Mouse (Mus musculus) ES-E14 (cell line): ENCODE measurements at regions not wholly inside any gene's neighbourhood (a gene's known extent, or its start where the extent isn't known, plus 50 kb on each side); places are given as distances from the start of the nearest gene placed in this dataset.

Experiments
- DNase-seq: peaks from one replicate; pipeline ENCODE4 v3.0.0-alpha.2; 2013; ENCODE audit warnings: low read depth, low spot score
- H3K27ac ChIP-seq: 2 replicates; pipeline ENCODE4 v1.5.1; 2012; ENCODE audit warnings: low read depth, mild to moderate bottlenecking, low read length, moderate library complexity, mixed read lengths; ENCODE audit not compliant: poor library complexity, insufficient read depth, severe bottlenecking
- H3K36me3 ChIP-seq: 2 replicates; pipeline ENCODE4 v1.6.1; 2012; ENCODE audit warnings: mild to moderate bottlenecking, low read length, moderate library complexity, mixed read lengths; ENCODE audit not compliant: control insufficient read depth, poor library complexity, insufficient read depth, severe bottlenecking
- H3K4me1 ChIP-seq, 2 experiments: fragments of 150-350 bp in 1 of 2; sonication (generic) in 1 of 2; 2 replicates each; pipeline ENCODE4 v1.6.1; 2012; ENCODE audit warnings: low read length in 2 of 2, mild to moderate bottlenecking in 1 of 2, mixed read lengths in 1 of 2; ENCODE audit not compliant: control insufficient read depth in 2 of 2, insufficient read depth in 2 of 2, poor library complexity in 1 of 2
- H3K4me3 ChIP-seq, 2 experiments: fragments of 150-350 bp in 1 of 2; sonication (generic) in 1 of 2; 2 replicates each; pipeline ENCODE4 v1.5.1; 2012; ENCODE audit warnings: low read length in 2 of 2, low read depth in 1 of 2, mild to moderate bottlenecking in 1 of 2, mixed read lengths in 1 of 2; ENCODE audit not compliant: insufficient read depth in 1 of 2, poor library complexity in 1 of 2, severe bottlenecking in 1 of 2
- H3K9ac ChIP-seq: 2 replicates; pipeline ENCODE4 v1.6.1; 2012; ENCODE audit warnings: low read depth, mild to moderate bottlenecking, low read length, mixed read lengths; ENCODE audit not compliant: poor library complexity, insufficient read depth, severe bottlenecking
- H3K9me3 ChIP-seq: fragments of 150-350 bp; sonication (generic); 2 replicates; pipeline ENCODE4 v1.6.1; 2012; ENCODE audit warnings: low read depth, mild to moderate bottlenecking, low read length; ENCODE audit not compliant: control insufficient read depth, insufficient read depth
- CHD2 ChIP-seq: IDR thresholded peaks from 2 replicates; pipeline ENCODE4 v1.6.1; 2014; ENCODE audit warnings: mild to moderate bottlenecking, low read depth, low read length, inconsistent platforms
- HCFC1 ChIP-seq: IDR thresholded peaks from 2 replicates; pipeline ENCODE4 v1.6.1; 2012; ENCODE audit warnings: low read length, inconsistent platforms, borderline replicate concordance; ENCODE audit not compliant: insufficient read depth
- MAFK ChIP-seq: IDR thresholded peaks from 2 replicates; pipeline ENCODE4 v1.6.1; 2014; ENCODE audit warnings: mild to moderate bottlenecking, low read depth, low read length, inconsistent platforms; ENCODE audit not compliant: insufficient read depth
- ZC3H11A ChIP-seq: IDR thresholded peaks from 2 replicates; pipeline ENCODE4 v1.6.1; 2012; ENCODE audit warnings: low read depth, mild to moderate bottlenecking, inconsistent platforms, low read length, borderline replicate concordance
- ZNF384 ChIP-seq: IDR thresholded peaks from 2 replicates; pipeline ENCODE4 v1.6.1; 2012; ENCODE audit warnings: low read depth, low read length, inconsistent platforms
- in situ Hi-C, 2 experiments: fragments of 600-800 bp; cut with MboI; formaldehyde crosslinking; loops; one replicate each; pipeline ENCODE4 v1.15.1; 2025; ENCODE audit warnings: low sequenced_read_pairs in 2 of 2, inconsistent platforms in 1 of 2; ENCODE audit not compliant: unreplicated experiment in 2 of 2

DNA sequence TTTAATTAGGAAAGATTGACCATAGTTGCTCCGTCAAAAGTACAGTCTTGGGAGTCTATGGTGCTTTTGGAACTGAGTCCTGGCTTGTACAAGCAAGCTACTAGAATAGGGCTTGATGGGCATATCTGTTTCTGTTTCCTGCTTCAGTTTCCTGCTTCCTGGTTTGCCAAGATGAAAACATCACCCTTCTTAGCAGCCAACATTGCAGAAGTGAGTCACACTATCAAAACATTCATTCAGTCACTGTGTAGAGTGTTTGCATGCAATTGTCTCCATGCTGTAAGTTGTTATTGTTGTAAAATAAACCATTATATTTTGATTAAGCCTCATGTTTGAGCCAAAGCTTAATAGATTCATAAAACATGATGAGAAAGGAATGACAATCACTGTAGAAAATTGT, 149.3 kb upstream of the Neil3 start:
- Histone ChIP-seq H3K36me3 (no peaks in the 10 kb centered on the region), H3K9ac (no peak overlapping the region), H3K4me3 (no peak overlapping the region), H3K27ac (no peak overlapping the region), H3K4me1 (no peaks in the 10 kb centered on the region), H3K9me3 (no peaks in the 10 kb centered on the region)
- no peak for TF ChIP-seq CHD2
- DNase-seq: no peak
- in situ Hi-C loops: no loop called here

DNA sequence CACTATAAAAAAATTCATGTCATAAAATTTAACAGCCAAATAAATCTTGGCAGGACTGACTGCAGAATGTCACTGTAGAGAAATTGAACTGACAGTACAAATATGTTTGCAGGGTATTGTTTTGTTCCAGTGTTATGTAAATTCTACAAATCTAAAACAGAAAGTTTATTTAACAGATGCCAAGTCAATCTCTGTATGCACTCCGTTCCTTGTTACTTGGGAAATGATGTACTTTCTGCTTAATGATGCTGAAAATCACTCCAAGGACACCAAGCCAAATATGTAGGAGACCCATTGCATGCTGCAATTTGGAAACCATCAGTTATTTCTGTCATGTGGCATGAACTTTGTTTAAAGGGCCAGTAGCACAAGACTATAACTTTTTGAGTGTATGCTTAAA, 182.3 kb upstream of the Neil3 start:
- no peak for TF ChIP-seq MAFK
- no peak for TF ChIP-seq CHD2
- TF ChIP-seq HCFC1: no peak
- no peak for TF ChIP-seq ZNF384
- TF ChIP-seq ZC3H11A: no peak
- H3K4me3 ChIP-seq: no peak overlapping the region
- H3K9me3 ChIP-seq: no peaks in the 10 kb centered on the region
- no peaks in the 10 kb centered on the region for H3K4me1 ChIP-seq
- H3K27ac ChIP-seq: no peak overlapping the region
- no peak overlapping the region for H3K9ac ChIP-seq
- in situ Hi-C loops: no loop called here
- DNase-seq: no peak
- H3K36me3 ChIP-seq: no peaks in the 10 kb centered on the region

DNA sequence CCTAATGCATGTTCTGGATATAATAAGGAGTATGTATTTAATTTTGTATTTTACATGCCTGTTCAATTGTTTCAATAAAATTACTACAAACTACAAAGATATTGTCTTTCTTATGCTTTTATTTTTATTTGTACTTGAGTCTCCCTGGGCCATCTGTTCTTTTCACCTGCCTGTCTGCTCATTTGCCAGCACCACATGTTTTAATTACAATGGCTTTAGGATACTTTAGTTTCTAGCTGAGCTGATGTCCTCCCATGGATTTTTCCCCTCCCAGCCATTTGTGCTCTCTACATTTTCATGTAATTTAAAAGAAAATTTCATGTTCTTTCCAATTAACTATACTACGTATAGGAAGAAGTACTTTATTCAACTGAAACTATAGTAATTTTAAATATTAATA, 188.5 kb upstream of the Neil3 start:
- H3K9ac ChIP-seq: no peak overlapping the region
- TF ChIP-seq ZNF384: no peak
- TF ChIP-seq CHD2: no peak
- no peak for TF ChIP-seq HCFC1
- TF ChIP-seq ZC3H11A: no peak
- TF ChIP-seq MAFK: no peak
- no peaks in the 10 kb centered on the region for H3K4me1 ChIP-seq
- in situ Hi-C loops: no loop called here
- no peak for DNase-seq
- H3K4me3 ChIP-seq: no peak overlapping the region
- no peaks in the 10 kb centered on the region for H3K9me3 ChIP-seq
- H3K36me3 ChIP-seq: no peaks in the 10 kb centered on the region
- H3K27ac ChIP-seq: no peak overlapping the region

DNA sequence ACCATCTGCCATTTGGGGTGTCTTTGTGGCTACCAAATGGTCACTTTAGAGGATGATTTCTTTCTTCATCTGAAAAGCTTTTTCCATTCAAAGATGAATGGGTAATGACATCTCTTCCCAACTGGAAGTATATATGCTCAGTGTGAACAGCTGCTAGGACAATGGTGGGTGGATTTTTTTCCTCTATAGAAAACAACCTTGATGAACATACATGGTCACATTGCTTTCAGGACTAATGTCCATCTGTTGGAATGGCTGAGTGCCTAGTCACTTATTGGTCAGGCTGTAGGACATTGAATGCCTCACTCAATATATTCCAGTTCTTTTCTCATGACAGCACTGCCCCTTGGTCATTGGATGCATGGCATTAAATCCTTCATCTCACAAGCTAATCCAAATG, 209.0 kb upstream of the Neil3 start:
- Histone ChIP-seq H3K36me3 (no peaks in the 10 kb centered on the region), H3K27ac (no peak overlapping the region), H3K4me1 (no peaks in the 10 kb centered on the region), H3K4me3 (no peak overlapping the region), H3K9ac (no peak overlapping the region), H3K9me3 (no peaks in the 10 kb centered on the region)
- no peak for TF ChIP-seq HCFC1
- TF ChIP-seq ZNF384: no peak
- TF ChIP-seq MAFK: no peak
- TF ChIP-seq ZC3H11A: no peak
- TF ChIP-seq CHD2: no peak
- no peak for DNase-seq
- in situ Hi-C loops: no loop called here

DNA sequence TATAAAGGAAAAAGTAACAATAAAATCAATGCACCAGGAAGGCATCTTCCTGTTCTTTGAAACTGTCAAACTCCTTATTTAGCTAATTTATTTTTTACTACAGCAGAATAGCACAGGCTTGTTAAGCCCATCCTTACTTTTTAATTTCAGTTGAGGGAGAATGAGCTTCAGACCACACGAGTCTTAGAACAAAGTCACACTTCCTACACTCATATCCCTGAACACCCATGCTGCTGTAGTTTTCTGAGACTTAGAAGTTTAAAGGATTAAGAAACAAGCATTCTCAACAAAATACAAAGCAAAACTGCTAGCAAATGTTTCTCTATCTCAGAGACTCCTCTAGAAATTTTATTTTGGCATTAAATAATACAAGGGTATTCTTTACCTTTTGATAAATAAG, 208.8 kb upstream of the Vegfc start:
- no peak for DNase-seq
- H3K36me3 ChIP-seq: no peaks in the 10 kb centered on the region
- in situ Hi-C loops: loop anchor here (10.0 to 25.0 kb wide), 2 partner anchors 606 to 619 kb away; no protein-coding TSS in a partner anchor
- no peak overlapping the region for H3K9ac ChIP-seq
- H3K4me3 ChIP-seq: no peak overlapping the region
- H3K27ac ChIP-seq: no peak overlapping the region
- TF ChIP-seq MAFK (no peak), CHD2 (no peak), HCFC1 (no peak), ZNF384 (no peak), ZC3H11A (no peak)
- H3K9me3 ChIP-seq: no peaks in the 10 kb centered on the region
- no peaks in the 10 kb centered on the region for H3K4me1 ChIP-seq
